8 mouse cellular contexts compared by ENCODE assay signal in genomic region chr10:61602283-61603033, GRCm38 (mm10). TPM values are rescaled to one million over a fixed set of nuclear protein-coding genes. Genes with fewer than 3 reads are reported as not detected.
A peak's percentile ranks its signal among the peaks of the same experiment; 100 is the strongest.
DNase-seq lines count a peak whose midpoint lies in the region; ATAC-seq and TF ChIP-seq lines count a peak whose summit lies in the region.

No protein-coding gene starts in this region.

- H3K27ac ChIP-seq in CH12.LX (ENCODE audit: insufficient read depth, low read depth): no peak overlapping the region
- no peak overlapping the region for H3K27ac ChIP-seq in forebrain, embryonic 14.5 days (ENCODE audit: low read depth, low read length)
- H3K27ac ChIP-seq in intestine, embryonic 14.5 days (ENCODE audit: low read depth): no peak overlapping the region
- H3K27ac ChIP-seq in liver, embryonic 13.5 days: no peak overlapping the region

- peak overlapping the region; percentile 33 to 58 (median 41) for H3K4me3 ChIP-seq in CH12.LX (replicated peaks in 1 of 3; ENCODE audit: low read depth in 2 of 3, low read length in 2 of 3, poor library complexity in 1 of 3)
- no peak overlapping the region for H3K4me3 ChIP-seq in forebrain, embryonic 14.5 days (ENCODE audit: low read depth, low read length)
- no peak overlapping the region for H3K4me3 ChIP-seq in intestine, embryonic 14.5 days (ENCODE audit: low read depth, low read length)
- H3K4me3 ChIP-seq in liver, embryonic 13.5 days (replicated peaks): peak overlapping the region; percentile 35

- dilution Hi-C loops in CH12.LX (cut with MboI; ENCODE audit: extremely low pct_ligation_motif_present, extremely low pct_unique_long_range_greater_than_20kb, low sequenced_read_pairs): no loop called here

- no peaks in the 10 kb centered on the region for H3K36me3 ChIP-seq in CH12.LX (replicated peaks in 1 of 2; ENCODE audit: control insufficient read depth in 1 of 2, insufficient read depth in 1 of 2, low read length in 1 of 2)
- H3K36me3 ChIP-seq in forebrain, embryonic 14.5 days (ENCODE audit: control insufficient read depth, insufficient read depth, low read length): no peaks in the 10 kb centered on the region
- H3K36me3 ChIP-seq in intestine, embryonic 14.5 days (ENCODE audit: control insufficient read depth, insufficient read depth, low read length): no peaks in the 10 kb centered on the region
- H3K36me3 ChIP-seq in liver, embryonic 13.5 days: no peaks in the 10 kb centered on the region

- peak; percentile 75 for TF ChIP-seq RAD21 in CH12.LX (IDR thresholded peaks at IDR 0.05; ENCODE audit: low read depth, low read length)

- TF ChIP-seq EP300 in CH12.LX (IDR thresholded peaks at IDR 0.05; ENCODE audit: low read length): no peak

- in situ Hi-C loops in CH12.LX (cut with MboI; ENCODE audit: low pct_ligation_motif_present, low pct_unique_long_range_greater_than_20kb, low sequenced_read_pairs): loop anchor here (5.0 kb wide), 1 partner anchor 125 kb away; the partner anchor contains the start of gene Lrrc20

- peaks cover 3% of the 10 kb centered on the region for H3K9me3 ChIP-seq in CH12.LX (replicated peaks; ENCODE audit: low read length)
- no peaks in the 10 kb centered on the region for H3K9me3 ChIP-seq in forebrain, embryonic 14.5 days (replicated peaks; ENCODE audit: control insufficient read depth, low read length)
- H3K9me3 ChIP-seq in intestine, embryonic 14.5 days (ENCODE audit: control insufficient read depth, low read length): no peaks in the 10 kb centered on the region
- H3K9me3 ChIP-seq in liver, embryonic 13.5 days (replicated peaks): no peaks in the 10 kb centered on the region

- peaks cover 11 to 56% of the 10 kb centered on the region in 2 experiments; a peak in 3 of 4 replicates for H3K4me1 ChIP-seq in CH12.LX (ENCODE audit: control insufficient read depth in 1 of 2, insufficient read depth in 2 of 2)
- no peaks in the 10 kb centered on the region for H3K4me1 ChIP-seq in forebrain, embryonic 14.5 days (ENCODE audit: control insufficient read depth, insufficient read depth, low read length)
- H3K4me1 ChIP-seq in intestine, embryonic 14.5 days (replicated peaks; ENCODE audit: control insufficient read depth, insufficient read depth, low read length): no peaks in the 10 kb centered on the region
- peaks cover 6% of the 10 kb centered on the region; the same call in 1 of the 2 replicates for H3K4me1 ChIP-seq in liver, embryonic 13.5 days (replicated peaks)

- no peaks in the 10 kb centered on the region for H3K27me3 ChIP-seq in CH12.LX (replicated peaks)
- H3K27me3 ChIP-seq in forebrain, embryonic 14.5 days (replicated peaks; ENCODE audit: control insufficient read depth, insufficient read depth, low read length): no peaks in the 10 kb centered on the region
- H3K27me3 ChIP-seq in intestine, embryonic 14.5 days (replicated peaks; ENCODE audit: control insufficient read depth, insufficient read depth, low read length): no peaks in the 10 kb centered on the region
- H3K27me3 ChIP-seq in liver, embryonic 13.5 days: peaks cover 27% of the 10 kb centered on the region

- no peak overlapping the region; the same call in 1 of the 2 replicates for H3K9ac ChIP-seq in CH12.LX (ENCODE audit: insufficient read depth, low read depth)
- H3K9ac ChIP-seq in forebrain, embryonic 14.5 days (ENCODE audit: low read length): no peak overlapping the region
- H3K9ac ChIP-seq in intestine, embryonic 14.5 days (ENCODE audit: low read length): no peak overlapping the region
- H3K9ac ChIP-seq in liver, embryonic 13.5 days: no peak overlapping the region

- H3K79me2 ChIP-seq in CH12.LX (replicated peaks; ENCODE audit: control insufficient read depth, extremely low read depth, insufficient read depth, poor library complexity, severe bottlenecking): no peaks in the 10 kb centered on the region

- no peak for TF ChIP-seq POLR2A in CH12.LX (IDR thresholded peaks at IDR 0.05; ENCODE audit: low read depth, low read length)

- peak; percentile 56 to 89; a peak in 3 of 4 replicates for TF ChIP-seq CTCF in CH12.LX (conservative IDR thresholded peaks at IDR 0.05 in 1 of 2, IDR thresholded peaks at IDR 0.05 in 1 of 2; ENCODE audit: low read depth in 2 of 2, low read length in 2 of 2)

- ATAC-seq in forebrain, embryonic 14.5 days: peak; percentile 72
- peak; percentile 61; the same call in 1 of the 2 replicates for ATAC-seq in intestine, embryonic 14.5 days (replicated peaks; ENCODE audit: low FRiP score, low TSS enrichment, low read depth)
- peak; percentile 67 for ATAC-seq in liver, embryonic 13.5 days (ENCODE audit: low read depth)

- 12% methylated on average over 14 of the region's 14 CpGs for WGBS in forebrain, embryonic 14.5 days
- 15% methylated on average over 14 of the region's 14 CpGs for WGBS in intestine, embryonic 14.5 days
- 6% methylated on average over 14 of the region's 14 CpGs for WGBS in liver, embryonic 13.5 days (ENCODE audit: insufficient replicate concordance)

- DNase-seq in 3134 (ENCODE audit: extremely low read depth, insufficient read length, low spot score) (peak; percentile 21), CH12.LX (ENCODE audit: extremely low read depth) (peak; percentile 86)
- DNase-seq in c-Kit-positive CD71-negative TER-119-negative erythroid progenitor cells, embryonic 14.5 days (ENCODE audit: low read depth): peak; percentile 73
- peak; percentile 82 for DNase-seq in forebrain, embryonic 14.5 days (ENCODE audit: low spot score)
- peak; percentile 78 for DNase-seq in intestine, embryonic 14.5 days (ENCODE audit: low spot score)
- DNase-seq in liver, embryonic 13.5 days: peak; percentile 54
- peak; percentile 25 to 47 for DNase-seq in natural killer cell, adult 2 months (ENCODE audit: low spot score in 2 of 2)
- peak; percentile 85 for DNase-seq in thymus, postnatal 4 days

- H3K4me2 ChIP-seq in CH12.LX (ENCODE audit: insufficient read depth, low read depth, poor library complexity, severe bottlenecking): peak overlapping the region; percentile 91
- H3K4me2 ChIP-seq in forebrain, embryonic 14.5 days (ENCODE audit: low read length): peak overlapping the region; percentile 24; the same call in 1 of the 2 replicates
- H3K4me2 ChIP-seq in intestine, embryonic 14.5 days (ENCODE audit: low read length): peak overlapping the region; percentile 31
- peak overlapping the region; percentile 58 for H3K4me2 ChIP-seq in liver, embryonic 13.5 days

TF ChIP-seq in CH12.LX, 34 proteins besides CTCF, POLR2A, EP300 and RAD21:
- TF ChIP-seq ELF1 (IDR thresholded peaks at IDR 0.05; ENCODE audit: low read depth, low read length) (peak; percentile 28; the same call in 1 of the 2 replicates), UBTF (IDR thresholded peaks at IDR 0.05; ENCODE audit: low read depth, low read length) (no peak), MEF2A (IDR thresholded peaks at IDR 0.05; ENCODE audit: borderline replicate concordance, low read depth, low read length) (peak; percentile 44; the same call in 1 of the 2 replicates), BHLHE40 (IDR thresholded peaks at IDR 0.05; ENCODE audit: low read depth, low read length) (no peak), SMC3 (IDR thresholded peaks at IDR 0.05; ENCODE audit: low read depth, low read length) (peak; percentile 75), IRF4 (IDR thresholded peaks at IDR 0.05; ENCODE audit: low read depth, low read length) (peak; percentile 26; the same call in 1 of the 2 replicates), MAZ (IDR thresholded peaks at IDR 0.05; ENCODE audit: low read depth, low read length) (0 out of 2 replicates have a peak, but pooled peaks have one; percentile 42), NRF1 (IDR thresholded peaks at IDR 0.05; ENCODE audit: low read depth, low read length) (peak; percentile 13; the same call in 1 of the 2 replicates)

RNA-seq across cellular contexts. Expression of gene Npffr1, which starts 7.2 kb away (rescaled TPM):
- total RNA-seq in CH12.LX (2012; rRNA removed) (not detected in 2 replicates), CH12.LX (2014; rRNA removed) (not detected in 2 replicates)
- not detected in 2 replicates for polyA plus RNA-seq in CH12.LX (2012; ENCODE audit: insufficient read length, low read depth)
- 0.56 and 0.94 TPM in 2 replicates for polyA plus RNA-seq in forebrain, embryonic 14.5 days (2014; fragmentation: Nextera tagmentation; extraction: Ambion mirVana)
- 0.15 and 0.22 TPM in 2 replicates for polyA plus RNA-seq in intestine, embryonic 14.5 days (2014; fragmentation: Nextera tagmentation; extraction: Ambion mirVana)
- polyA plus RNA-seq in liver, embryonic 13.5 days (2015; fragmentation: Nextera tagmentation; extraction: Ambion mirVana): 0.02 TPM in 1 of 2 replicates, not detected in the other

RNA-seq across cellular contexts. Expression of gene Ppa1, which starts 45.9 kb away (rescaled TPM):
- total RNA-seq in CH12.LX (2012; rRNA removed) (178 and 257 TPM in 2 replicates), CH12.LX (2014; rRNA removed) (337 and 352 TPM in 2 replicates)
- polyA plus RNA-seq in CH12.LX (2012; ENCODE audit: insufficient read length, low read depth): 249 and 250 TPM in 2 replicates
- 264 and 265 TPM in 2 replicates for polyA plus RNA-seq in forebrain, embryonic 14.5 days (2014; fragmentation: Nextera tagmentation; extraction: Ambion mirVana)
- polyA plus RNA-seq in intestine, embryonic 14.5 days (2014; fragmentation: Nextera tagmentation; extraction: Ambion mirVana): 226 and 229 TPM in 2 replicates
- 140 and 158 TPM in 2 replicates for polyA plus RNA-seq in liver, embryonic 13.5 days (2015; fragmentation: Nextera tagmentation; extraction: Ambion mirVana)

Comparison
In these comparisons a context has a peak if more than half of its experiments do, and no peak if none do; other contexts are left out.
1. DNase-seq: peak in every context shown above with its lines; median percentile 86 in CH12.LX; 85 in thymus, postnatal 4 days; 82 in forebrain, embryonic 14.5 days; 78 in intestine, embryonic 14.5 days; 73 in c-Kit-positive CD71-negative TER-119-negative erythroid progenitor cells, embryonic 14.5 days; 54 in liver, embryonic 13.5 days; 36 in natural killer cell, adult 2 months; 21 in 3134.
2. H3K4me2 ChIP-seq: peak in every context shown above with its lines; median percentile 91 in CH12.LX; 58 in liver, embryonic 13.5 days; 31 in intestine, embryonic 14.5 days; 24 in forebrain, embryonic 14.5 days.
3. H3K4me3 ChIP-seq: peak in CH12.LX (3 of 3) and liver, embryonic 13.5 days (single experiment); none in forebrain, embryonic 14.5 days (single experiment) and intestine, embryonic 14.5 days (single experiment).
4. Peak in every context shown above with its lines, with median percentiles within 50 percentile points of each other: ATAC-seq.